Mouse (Mus musculus) ES-E14 (cell line): ENCODE measurements around the gene Ppm1m.

ENCODE experiments used
- CHD2 ChIP-seq: IDR thresholded peaks from 2 replicates; pipeline ENCODE4 v1.6.1; 2014; ENCODE audit warnings: mild to moderate bottlenecking, low read depth, low read length, inconsistent platforms
- HCFC1 ChIP-seq: IDR thresholded peaks from 2 replicates; pipeline ENCODE4 v1.6.1; 2012; ENCODE audit warnings: low read length, inconsistent platforms, borderline replicate concordance; ENCODE audit not compliant: insufficient read depth
- MAFK ChIP-seq: IDR thresholded peaks from 2 replicates; pipeline ENCODE4 v1.6.1; 2014; ENCODE audit warnings: mild to moderate bottlenecking, low read depth, low read length, inconsistent platforms; ENCODE audit not compliant: insufficient read depth
- ZC3H11A ChIP-seq: IDR thresholded peaks from 2 replicates; pipeline ENCODE4 v1.6.1; 2012; ENCODE audit warnings: low read depth, mild to moderate bottlenecking, inconsistent platforms, low read length, borderline replicate concordance
- ZNF384 ChIP-seq: IDR thresholded peaks from 2 replicates; pipeline ENCODE4 v1.6.1; 2012; ENCODE audit warnings: low read depth, low read length, inconsistent platforms

GRCm38 (mm10) chr9:106203990-106204851 lies 4.7 kb upstream of the Ppm1m start:
- no peak for TF ChIP-seq ZNF384
- no peak for TF ChIP-seq HCFC1
- no peak for TF ChIP-seq MAFK
- TF ChIP-seq CHD2 = no peak
- no peak for TF ChIP-seq ZC3H11A
